Mouse (Mus musculus): ENCODE measurements around the gene Gm49416. TPM values are rescaled to one million over a fixed set of nuclear protein-coding genes. Genes with fewer than 3 reads are reported as not detected.

The Gm49416 gene
- not detected in 2 replicates for polyA plus RNA-seq (2014; fragmentation: Nextera tagmentation; extraction: Ambion mirVana)

- peak within 1 kb of the TSS; percentile 75 for H3K27ac ChIP-seq (replicated peaks; ENCODE audit: low read depth, low read length)
- H3K36me3 ChIP-seq (ENCODE audit: control insufficient read depth, insufficient read depth, low read length) = peaks cover 14% of the 10 kb centered on the region
- H3K9me3 ChIP-seq (ENCODE audit: control insufficient read depth, low read length) = no peaks in the 10 kb centered on the region
- WGBS = under 1% methylated on average over 58 of the region's 58 CpGs
- ATAC-seq (ENCODE audit: low read depth) = peak; percentile 95
- DNase-seq (ENCODE audit: low spot score) = peak; percentile 99
- H3K27me3 ChIP-seq (replicated peaks; ENCODE audit: control insufficient read depth, insufficient read depth, low read length) = no peaks in the 10 kb centered on the region
- H3K9ac ChIP-seq (ENCODE audit: low read depth, low read length) = peak within 1 kb of the TSS; percentile 92
- peak within 1 kb of the TSS; percentile 70 for H3K4me3 ChIP-seq (ENCODE audit: low read depth, low read length)
- peaks cover 7% of the 10 kb centered on the region for H3K4me1 ChIP-seq (ENCODE audit: control insufficient read depth, insufficient read depth, low read length)
- peak within 1 kb of the TSS; percentile 82 for H3K4me2 ChIP-seq (ENCODE audit: low read depth, low read length)
These were observed at the start of gene Gm49416, which contains the start of gene 1810009A15Rik for GRCm38 (mm10) chr19:8888511-8889385. TSS of gene Gm49416 (plus strand) at chr19:8888926. TSS of gene 1810009A15Rik (plus strand) at chr19:8888853.

GRCm38 (mm10) chr19:8839103-8839907 is 49.4 kb upstream of the Gm49416 start, which contains the start of gene Gng3:
TSS of gene Gng3 (minus strand) at chr19:8839194.
- ATAC-seq (ENCODE audit: low read depth) (peak; percentile 64), DNase-seq (ENCODE audit: low spot score) (peak; percentile 55)
- Histone ChIP-seq H3K4me2 (ENCODE audit: low read depth, low read length) (peak within 1 kb of the TSS; percentile 75), H3K9me3 (ENCODE audit: control insufficient read depth, low read length) (no peaks in the 10 kb centered on the region), H3K36me3 (ENCODE audit: control insufficient read depth, insufficient read depth, low read length) (peaks cover 24% of the 10 kb centered on the region), H3K27me3 (replicated peaks; ENCODE audit: control insufficient read depth, insufficient read depth, low read length) (no peaks in the 10 kb centered on the region), H3K9ac (ENCODE audit: low read depth, low read length) (peak within 1 kb of the TSS; percentile 73), H3K27ac (replicated peaks; ENCODE audit: low read depth, low read length) (peak within 1 kb of the TSS; percentile 97), H3K4me3 (ENCODE audit: low read depth, low read length) (peak within 1 kb of the TSS; percentile 44), H3K4me1 (ENCODE audit: control insufficient read depth, insufficient read depth, low read length) (peaks cover 23% of the 10 kb centered on the region)
- 56% methylated on average over 11 of the region's 11 CpGs for WGBS

- peak; percentile 84 for DNase-seq (ENCODE audit: low spot score)
- Histone ChIP-seq H3K4me1 (ENCODE audit: control insufficient read depth, insufficient read depth, low read length) (peaks cover 23% of the 10 kb centered on the region), H3K4me3 (ENCODE audit: low read depth, low read length) (peak overlapping the region; percentile 46), H3K27me3 (replicated peaks; ENCODE audit: control insufficient read depth, insufficient read depth, low read length) (no peaks in the 10 kb centered on the region), H3K9me3 (ENCODE audit: control insufficient read depth, low read length) (no peaks in the 10 kb centered on the region), H3K36me3 (ENCODE audit: control insufficient read depth, insufficient read depth, low read length) (peaks cover 16% of the 10 kb centered on the region; the same call in 1 of the 2 replicates), H3K27ac (replicated peaks; ENCODE audit: low read depth, low read length) (no peak overlapping the region), H3K4me2 (ENCODE audit: low read depth, low read length) (peak overlapping the region; percentile 75), H3K9ac (ENCODE audit: low read depth, low read length) (peak overlapping the region; percentile 73)
- peak; percentile 32; the same call in 1 of the 2 replicates for ATAC-seq (ENCODE audit: low read depth)
- WGBS = 23% methylated on average over 29 of the region's 29 CpGs
These were observed 48.6 kb upstream of the Gm49416 start for GRCm38 (mm10) chr19:8839908-8840791.

GRCm38 (mm10) chr19:8841012-8841411 is 47.7 kb upstream of the Gm49416 start:
- Histone ChIP-seq H3K4me3 (ENCODE audit: low read depth, low read length) (peak overlapping the region; percentile 46; the same call in 1 of the 2 replicates), H3K36me3 (ENCODE audit: control insufficient read depth, insufficient read depth, low read length) (peaks cover 15% of the 10 kb centered on the region; the same call in 1 of the 2 replicates), H3K27ac (replicated peaks; ENCODE audit: low read depth, low read length) (no peak overlapping the region), H3K27me3 (replicated peaks; ENCODE audit: control insufficient read depth, insufficient read depth, low read length) (no peaks in the 10 kb centered on the region), H3K4me2 (ENCODE audit: low read depth, low read length) (peak overlapping the region; percentile 75), H3K9ac (ENCODE audit: low read depth, low read length) (no peak overlapping the region; the same call in 1 of the 2 replicates), H3K9me3 (ENCODE audit: control insufficient read depth, low read length) (no peaks in the 10 kb centered on the region), H3K4me1 (ENCODE audit: control insufficient read depth, insufficient read depth, low read length) (peaks cover 23% of the 10 kb centered on the region)
- 85% methylated on average over 7 of the region's 7 CpGs for WGBS
- DNase-seq (ENCODE audit: low spot score) (no peak), ATAC-seq (ENCODE audit: low read depth) (no peak)

DNA sequence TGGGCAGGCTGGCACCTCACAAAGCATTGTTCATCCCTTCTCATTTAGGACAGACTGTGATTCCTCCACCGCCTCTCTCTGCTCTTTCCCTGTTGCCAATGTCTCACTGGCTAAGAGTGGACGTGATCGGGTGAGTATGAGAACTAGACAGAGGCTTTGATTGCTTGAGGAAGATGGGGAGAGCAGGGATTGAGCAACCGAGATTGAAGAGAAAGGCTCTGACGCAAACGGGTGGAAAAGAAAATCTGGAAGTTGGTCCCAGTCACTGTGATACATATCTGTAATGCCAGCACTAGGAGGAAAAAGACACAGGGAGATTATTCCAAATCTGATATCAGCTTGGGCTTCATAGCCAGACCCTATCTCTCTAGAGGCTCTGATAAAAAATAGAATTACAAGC is 45.8 kb upstream of the Gm49416 start:
- ATAC-seq (ENCODE audit: low read depth) (no peak), DNase-seq (ENCODE audit: low spot score) (no peak)
- Histone ChIP-seq H3K9ac (ENCODE audit: low read depth, low read length) (no peak overlapping the region), H3K4me2 (ENCODE audit: low read depth, low read length) (no peak overlapping the region), H3K27ac (replicated peaks; ENCODE audit: low read depth, low read length) (no peak overlapping the region), H3K4me1 (ENCODE audit: control insufficient read depth, insufficient read depth, low read length) (peaks cover 23% of the 10 kb centered on the region), H3K9me3 (ENCODE audit: control insufficient read depth, low read length) (no peaks in the 10 kb centered on the region), H3K36me3 (ENCODE audit: control insufficient read depth, insufficient read depth, low read length) (peaks cover 32% of the 10 kb centered on the region; the same call in 1 of the 2 replicates), H3K27me3 (replicated peaks; ENCODE audit: control insufficient read depth, insufficient read depth, low read length) (no peaks in the 10 kb centered on the region), H3K4me3 (ENCODE audit: low read depth, low read length) (no peak overlapping the region)
- WGBS = 88% methylated on average over 6 of the region's 6 CpGs

- DNase-seq (ENCODE audit: low spot score) = peak; percentile 83
- WGBS = 55% methylated on average over 5 of the region's 5 CpGs
- H3K36me3 ChIP-seq (ENCODE audit: control insufficient read depth, insufficient read depth, low read length) = peaks cover 32% of the 10 kb centered on the region; the same call in 1 of the 2 replicates
- no peak; the same call in 1 of the 2 replicates for ATAC-seq (ENCODE audit: low read depth)
- no peak overlapping the region for H3K4me3 ChIP-seq (ENCODE audit: low read depth, low read length)
- H3K9ac ChIP-seq (ENCODE audit: low read depth, low read length) = no peak overlapping the region
- H3K27ac ChIP-seq (replicated peaks; ENCODE audit: low read depth, low read length) = no peak overlapping the region
- H3K4me2 ChIP-seq (ENCODE audit: low read depth, low read length) = no peak overlapping the region
- H3K27me3 ChIP-seq (replicated peaks; ENCODE audit: control insufficient read depth, insufficient read depth, low read length) = no peaks in the 10 kb centered on the region
- H3K4me1 ChIP-seq (ENCODE audit: control insufficient read depth, insufficient read depth, low read length) = peaks cover 9% of the 10 kb centered on the region
- no peaks in the 10 kb centered on the region for H3K9me3 ChIP-seq (ENCODE audit: control insufficient read depth, low read length)
These were observed 44.2 kb upstream of the Gm49416 start for GRCm38 (mm10) chr19:8844371-8845129.

- 57% methylated on average over 5 of the region's 5 CpGs for WGBS
- no peak for ATAC-seq (ENCODE audit: low read depth)
- no peak overlapping the region for H3K9ac ChIP-seq (ENCODE audit: low read depth, low read length)
These were observed 40.4 kb upstream of the Gm49416 start for GRCm38 (mm10) chr19:8848356-8848755.

More at GRCm38 (mm10) chr19:8848356-8848755, 40.4 kb upstream of the Gm49416 start:
- Histone ChIP-seq H3K4me1 (ENCODE audit: control insufficient read depth, insufficient read depth, low read length) (0 out of 2 replicates have a peak, but pooled peaks cover 3% of the 10 kb centered on the region), H3K36me3 (ENCODE audit: control insufficient read depth, insufficient read depth, low read length) (peaks cover 24% of the 10 kb centered on the region; the same call in 1 of the 2 replicates), H3K27me3 (replicated peaks; ENCODE audit: control insufficient read depth, insufficient read depth, low read length) (no peaks in the 10 kb centered on the region), H3K4me3 (ENCODE audit: low read depth, low read length) (no peak overlapping the region), H3K27ac (replicated peaks; ENCODE audit: low read depth, low read length) (no peak overlapping the region), H3K4me2 (ENCODE audit: low read depth, low read length) (no peak overlapping the region), H3K9me3 (ENCODE audit: control insufficient read depth, low read length) (no peaks in the 10 kb centered on the region)
- DNase-seq (ENCODE audit: low spot score) = no peak
